Mouse (Mus musculus) Patski (cell line): ENCODE results near the gene Aldh5a1. TPM values are rescaled to one million over a fixed set of nuclear protein-coding genes. Genes with fewer than 3 reads are reported as not detected.
"Not testable (repeated sequence)": the region's sequence is repeated elsewhere in the genome, so short reads cannot be mapped to it uniquely, and the experiment has no call there.

Experiments
- ATAC-seq: fragments of 100-300 bp; one replicate; pipeline ENCODE4 v1.8.0; 2021
- CTCF ChIA-PET: fragments of 350-600 bp; sonication (Branson Sonifier 250); formaldehyde crosslinking; loops from one replicate; lab custom pipeline; 2022; ENCODE audit warnings: inconsistent platforms; lab: Charles Lee
- POLR2A ChIA-PET: fragments of 350-600 bp; sonication (Branson Sonifier 250); formaldehyde crosslinking; loops from one replicate; lab custom pipeline; 2022; ENCODE audit warnings: antibody characterized with exemption, inconsistent platforms; lab: Charles Lee
- DNase-seq: peaks from one replicate; pipeline ENCODE4 v3.0.0-alpha.2; 2011; ENCODE audit warnings: low read depth, low spot score
- H3K27me3 ChIP-seq: fragments of 371-371 bp; one replicate; pipeline ENCODE4 v1.5.1; 2021
- CTCF ChIP-seq: fragments of 100-300 bp; IDR thresholded peaks from one replicate; pipeline ENCODE4 v1.5.1; 2021
- in situ Hi-C: fragments of 300-500 bp; cut with MboI; formaldehyde crosslinking; loops from 3 replicates; pipeline ENCODE4 v1.11.1; 2018; ENCODE audit warnings: low pct_unique_long_range_greater_than_20kb, mixed read lengths
- polyA plus RNA-seq: library from polyadenylated mRNA; unstranded; gene quantifications from one replicate; pipeline ENCODE4 v1.2.3, GENCODE M21; 2021

Gene Aldh5a1
- 15.6 TPM for polyA plus RNA-seq

DNA sequence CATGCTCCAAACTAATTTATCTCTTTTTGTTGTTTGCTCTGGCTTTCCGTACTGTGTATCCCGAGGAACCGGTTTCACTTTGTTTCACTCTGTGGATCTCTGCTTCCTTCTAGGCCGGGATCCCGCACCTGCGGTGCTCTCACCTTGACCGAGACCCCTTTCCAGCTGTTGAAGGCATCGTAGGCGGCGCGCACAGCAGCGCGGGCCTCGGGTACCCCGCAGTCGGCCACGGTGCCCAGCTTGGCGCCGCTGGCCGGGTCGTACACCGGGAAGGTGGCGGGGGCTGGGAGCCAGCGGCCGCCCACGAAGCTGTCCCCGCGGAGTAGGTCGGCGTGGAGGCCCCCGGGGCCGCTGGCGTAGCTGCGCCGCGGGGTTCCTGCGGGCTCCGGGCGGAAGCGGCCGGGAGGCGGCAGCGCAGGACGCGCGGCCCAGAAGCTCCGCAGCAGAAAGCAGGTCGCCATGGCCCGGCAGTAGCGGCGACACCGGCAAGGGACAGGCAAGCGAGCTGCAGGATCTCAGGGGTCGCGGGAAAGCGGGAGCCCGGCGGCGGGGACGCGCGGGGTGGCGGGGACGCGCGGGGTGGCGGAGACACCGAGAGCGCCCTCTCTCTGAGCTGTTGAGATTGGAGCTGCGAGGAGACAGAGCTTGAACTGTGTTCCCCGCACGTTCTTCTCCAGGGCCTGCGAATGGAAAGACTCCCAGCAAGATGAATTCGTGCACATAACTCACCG lies at the start of gene Aldh5a1:
Gene Aldh5a1, minus strand, starts transcription at position 554 of the 731 bp plus-strand sequence.
- in situ Hi-C loops: loop anchor here (5.0 kb wide), 2 partner anchors 45 to 180 kb away; no protein-coding TSS in a partner anchor
- CTCF ChIA-PET: interaction anchor here (0.9 to 2.8 kb wide), 5 partner anchors 22 to 80 kb away, joined by 3 to 12 read pairs (median 4); no protein-coding TSS in a partner anchor

DNA sequence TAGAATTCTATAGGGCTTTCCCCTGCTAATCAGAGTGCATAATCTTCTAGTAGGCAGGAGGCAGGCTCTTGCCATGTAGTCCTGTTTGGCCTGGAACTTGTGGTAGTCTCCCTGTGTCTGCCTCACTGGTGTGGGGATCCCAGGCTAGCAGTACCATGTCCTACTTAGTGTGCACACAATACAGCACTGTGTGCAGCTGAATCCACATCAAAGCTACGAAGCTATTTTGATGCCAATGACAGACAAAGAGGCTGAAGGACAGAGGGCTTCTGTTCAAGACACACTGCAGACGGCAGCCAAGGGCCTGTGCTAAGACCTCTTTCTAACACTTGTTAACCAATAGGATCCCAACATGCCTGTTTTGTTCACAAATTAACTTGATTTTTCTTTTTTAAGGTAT lies 48.0 kb upstream of the Aldh5a1 start:
- TF ChIP-seq CTCF: no peak
- no peaks in the 10 kb centered on the region for H3K27me3 ChIP-seq
- CTCF ChIA-PET: interaction anchor here (2.8 kb wide), 1 partner anchor 46 kb away, joined by 8 read pairs; no protein-coding TSS in a partner anchor
- POLR2A ChIA-PET: interaction anchor here (0.5 kb wide), 1 partner anchor 17 kb away, joined by 3 read pairs; no protein-coding TSS in a partner anchor
- DNase-seq (no peak), ATAC-seq (no peak)
- in situ Hi-C loops: loop anchor here (10.0 kb wide), 1 partner anchor 501 kb away; no protein-coding TSS in a partner anchor

More for the DNA sequence above, at the start of gene Aldh5a1:
- DNase-seq (no peak), ATAC-seq (peak; percentile 88)
- H3K27me3 ChIP-seq: no peaks in the 10 kb centered on the region
- POLR2A ChIA-PET: interaction anchor here (0.8 to 1.2 kb wide), 2 partner anchors 9 to 27 kb away, joined by 3 read pairs; no protein-coding TSS in a partner anchor
- peak; percentile 93 for TF ChIP-seq CTCF

- H3K27me3 ChIP-seq: no peaks in the 10 kb centered on the region
- in situ Hi-C loops: loop anchor here (5.0 to 10.0 kb wide), 2 partner anchors 44 to 496 kb away; partner anchors contain the start of gene Aldh5a1
- TF ChIP-seq CTCF: no peak
- POLR2A ChIA-PET: no interaction called here
- CTCF ChIA-PET: interaction anchor here (0.7 kb wide), 1 partner anchor 30 kb away, joined by 3 read pairs; no protein-coding TSS in a partner anchor
- DNase-seq (no peak), ATAC-seq (no peak)
Measured at GRCm38 (mm10) chr13:24981031-24981430, 43.6 kb upstream of the Aldh5a1 start.

GRCm38 (mm10) chr13:24977820-24978342 lies 40.4 kb upstream of the Aldh5a1 start:
- TF ChIP-seq CTCF: no peak
- peak; percentile 35 for ATAC-seq
- DNase-seq: no peak
- POLR2A ChIA-PET: interaction anchor here (1.1 kb wide), 1 partner anchor 9 kb away, joined by 3 read pairs; no protein-coding TSS in a partner anchor
- in situ Hi-C loops: no loop called here
- no peaks in the 10 kb centered on the region for H3K27me3 ChIP-seq
- CTCF ChIA-PET: interaction anchor here (1.2 to 1.6 kb wide), 3 partner anchors 11 to 41 kb away, joined by 4 to 5 read pairs (median 4); partner anchors contain the start of genes Aldh5a1 and Gpld1

- TF ChIP-seq CTCF: no peak
Measured at GRCm38 (mm10) chr13:24976384-24976783, 38.9 kb upstream of the Aldh5a1 start.

DNA sequence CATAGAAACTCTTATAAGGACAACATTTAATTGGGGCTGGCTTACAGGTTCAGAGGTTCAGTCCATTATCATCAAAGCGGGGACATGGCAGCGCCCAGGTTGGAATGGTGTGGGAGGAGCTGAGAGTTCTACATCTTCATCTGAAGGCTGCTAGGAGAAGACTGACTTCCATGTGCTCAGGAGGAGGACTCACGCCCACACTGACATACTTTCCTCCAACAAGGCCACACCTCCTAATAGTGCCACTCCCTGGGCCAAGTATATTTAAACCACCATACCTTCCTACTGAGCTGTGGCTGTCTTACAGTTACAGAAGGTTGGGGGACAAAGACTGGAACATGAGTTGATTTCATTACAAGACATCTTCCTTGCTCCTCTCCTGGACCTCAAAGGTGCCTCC lies 34.3 kb upstream of the Aldh5a1 start:
- in situ Hi-C loops, DNase-seq, POLR2A ChIA-PET, H3K27me3 ChIP-seq, ATAC-seq: not testable (repeated sequence)
- CTCF ChIA-PET: interaction anchor here (1.2 kb wide), 1 partner anchor 33 kb away, joined by 5 read pairs; no protein-coding TSS in a partner anchor

More at GRCm38 (mm10) chr13:24976384-24976783, 38.9 kb upstream of the Aldh5a1 start:
- ChIA-PET CTCF (interaction anchor here (1.2 to 1.3 kb wide), 2 partner anchors 12 to 37 kb away, joined by 3 read pairs; no protein-coding TSS in a partner anchor), POLR2A (no interaction called here)
- ATAC-seq (no peak), DNase-seq (peak; percentile 19)
- no peaks in the 10 kb centered on the region for H3K27me3 ChIP-seq
- in situ Hi-C loops: no loop called here

DNA sequence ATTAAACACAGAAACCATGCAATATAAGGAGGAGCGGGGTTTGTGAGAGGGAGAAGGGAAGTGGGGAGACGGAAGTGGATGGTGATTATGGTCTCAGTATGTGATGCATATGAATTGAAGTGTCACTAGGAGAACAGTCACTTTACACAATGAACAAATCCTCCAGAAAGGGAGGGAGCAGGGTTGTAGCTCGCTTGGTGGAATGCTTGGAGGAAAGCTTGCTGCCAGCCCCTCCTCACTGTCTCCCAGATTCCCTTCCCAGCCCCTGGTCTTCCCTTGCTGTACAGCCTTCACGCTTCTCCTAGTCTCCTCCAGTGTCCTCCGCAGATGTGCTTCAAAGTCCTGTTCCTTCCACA lies 28.4 kb upstream of the Aldh5a1 start:
- in situ Hi-C loops: no loop called here
- ATAC-seq: no peak
- H3K27me3 ChIP-seq: no peaks in the 10 kb centered on the region
- POLR2A ChIA-PET: no interaction called here
- CTCF ChIA-PET: no interaction called here
- no peak for DNase-seq
- TF ChIP-seq CTCF: no peak

DNA sequence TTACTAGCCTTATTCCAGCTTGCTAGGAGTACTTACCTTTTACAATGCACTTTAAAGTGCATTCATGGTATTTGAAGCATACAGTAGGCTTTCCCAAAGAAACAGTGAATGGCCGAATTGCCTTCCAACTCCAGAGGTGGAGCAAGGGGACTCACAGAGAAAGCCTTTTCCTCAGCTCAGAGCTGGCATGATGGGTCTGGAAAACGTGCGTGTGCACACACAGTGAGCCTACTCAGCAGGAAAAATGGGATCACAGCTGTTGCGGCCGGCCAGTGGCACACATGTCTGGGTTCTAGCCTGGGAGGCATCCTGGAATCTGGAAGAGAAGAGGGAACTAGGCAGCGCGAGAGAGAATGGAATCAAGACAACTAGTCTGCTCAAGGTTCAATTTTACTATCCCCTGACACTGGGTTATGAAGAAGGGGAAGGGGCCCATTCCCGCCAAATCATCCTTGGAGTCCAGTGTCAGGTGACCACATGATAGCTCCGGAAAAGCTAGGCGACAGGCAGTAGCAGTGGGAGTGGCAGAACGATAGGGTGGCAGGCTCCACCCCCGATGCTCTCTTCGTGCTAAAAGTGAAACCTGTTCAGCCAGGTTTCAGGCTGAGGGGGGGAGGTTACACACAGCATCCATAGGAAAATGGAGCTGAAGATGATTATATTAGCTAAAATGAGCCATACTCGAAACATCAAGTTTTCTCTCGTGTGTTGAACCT lies 27.8 kb upstream of the Aldh5a1 start:
- ChIA-PET POLR2A (no interaction called here), CTCF (no interaction called here)
- H3K27me3 ChIP-seq: no peaks in the 10 kb centered on the region
- DNase-seq (no peak), ATAC-seq (no peak)
- in situ Hi-C loops: no loop called here
- no peak for TF ChIP-seq CTCF

- no peak for TF ChIP-seq CTCF
- in situ Hi-C loops: no loop called here
- ChIA-PET CTCF (no interaction called here), POLR2A (no interaction called here)
- no peaks in the 10 kb centered on the region for H3K27me3 ChIP-seq
- DNase-seq: no peak
- ATAC-seq: no peak
Measured at GRCm38 (mm10) chr13:24962119-24962518, 24.7 kb upstream of the Aldh5a1 start.

DNA sequence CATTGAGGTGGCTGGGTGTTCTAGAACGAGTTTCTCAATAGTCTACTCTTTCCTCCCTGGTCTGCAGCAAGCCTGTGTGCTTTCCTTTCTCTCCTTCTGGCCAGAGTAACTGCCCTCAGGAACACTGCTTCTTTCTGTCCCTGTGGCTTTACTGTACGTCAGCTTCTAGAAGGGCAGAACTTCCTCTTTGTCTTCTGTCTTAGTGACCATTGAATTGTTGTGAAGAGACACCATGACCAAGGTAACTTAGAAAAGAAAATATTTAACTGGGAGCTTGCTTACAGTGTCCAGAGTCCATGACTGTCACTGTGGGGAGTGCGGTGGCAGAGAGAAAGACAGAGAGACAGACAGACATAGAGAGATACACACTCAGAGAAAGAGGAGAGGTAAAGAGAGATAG lies 22.6 kb upstream of the Aldh5a1 start:
- no peak for ATAC-seq
- ChIA-PET POLR2A (no interaction called here), CTCF (interaction anchor here (1.6 kb wide), 1 partner anchor 21 kb away, joined by 4 read pairs; no protein-coding TSS in a partner anchor)
- no peaks in the 10 kb centered on the region for H3K27me3 ChIP-seq
- DNase-seq: no peak
- TF ChIP-seq CTCF: no peak
- in situ Hi-C loops: no loop called here
